Mouse (Mus musculus): ENCODE data around the gene Dgkq.

Dgkq gene

GRCm38 (mm10) chr5:108680871-108681270, 11.4 kb upstream of the Dgkq start:
- DNase-seq (ENCODE audit: low read depth): peak; percentile 41

- DNase-seq (ENCODE audit: low read depth): no peak
These were observed 10.4 kb upstream of the Dgkq start for GRCm38 (mm10) chr5:108679909-108680308.

- no peak for DNase-seq (ENCODE audit: low read depth)
These were observed 8.9 kb upstream of the Dgkq start for GRCm38 (mm10) chr5:108678296-108678854.

DNA sequence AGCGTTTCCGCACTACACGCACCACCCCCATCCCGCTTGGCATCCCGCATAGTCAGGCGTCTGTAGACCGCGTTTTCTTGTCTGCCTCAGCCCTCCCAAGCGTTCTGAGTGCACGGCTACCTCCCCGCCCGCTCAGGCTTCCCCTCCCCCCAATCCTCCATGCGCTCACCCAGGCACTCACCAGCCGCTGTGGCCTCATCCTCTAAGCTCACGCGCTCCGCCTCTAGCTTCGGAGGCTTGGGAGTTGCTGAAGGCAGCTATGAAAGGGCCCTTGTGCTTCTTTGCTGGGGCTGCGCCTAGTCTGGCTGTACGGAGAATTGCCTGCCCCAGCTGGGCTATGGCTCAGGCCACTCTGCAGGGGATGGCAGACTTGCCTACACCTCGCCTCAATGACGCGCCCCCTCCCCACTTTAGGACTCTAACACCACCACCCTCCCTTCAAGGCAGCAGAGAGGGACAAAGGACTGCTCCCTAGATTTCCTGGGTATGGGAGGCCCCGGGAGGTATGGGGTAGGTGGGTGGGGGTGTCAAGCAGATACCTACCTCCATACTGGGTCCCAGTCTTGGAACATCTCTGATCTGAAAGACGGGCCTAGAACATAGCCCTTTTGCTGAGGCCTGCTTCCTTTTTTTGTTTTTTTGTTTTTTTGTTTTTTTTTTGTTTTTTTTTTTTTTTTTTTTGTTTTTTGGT, 8.3 kb upstream of the Dgkq start:
- DNase-seq (ENCODE audit: low read depth): no peak

GRCm38 (mm10) chr5:108676772-108677498, 7.5 kb upstream of the Dgkq start:
- no peak for DNase-seq (ENCODE audit: low read depth)

GRCm38 (mm10) chr5:108675251-108675816, 5.9 kb upstream of the Dgkq start, which contains the start of gene Slc26a1:
Gene Slc26a1, minus strand, starts transcription at chr5:108675569.
- DNase-seq (ENCODE audit: low read depth): no peak

GRCm38 (mm10) chr5:108674624-108675023, 5.2 kb upstream of the Dgkq start:
- no peak for DNase-seq (ENCODE audit: low read depth)

- no peak for DNase-seq (ENCODE audit: low read depth)
These were observed 2.3 kb upstream of the Dgkq start for GRCm38 (mm10) chr5:108671757-108672156.

DNA sequence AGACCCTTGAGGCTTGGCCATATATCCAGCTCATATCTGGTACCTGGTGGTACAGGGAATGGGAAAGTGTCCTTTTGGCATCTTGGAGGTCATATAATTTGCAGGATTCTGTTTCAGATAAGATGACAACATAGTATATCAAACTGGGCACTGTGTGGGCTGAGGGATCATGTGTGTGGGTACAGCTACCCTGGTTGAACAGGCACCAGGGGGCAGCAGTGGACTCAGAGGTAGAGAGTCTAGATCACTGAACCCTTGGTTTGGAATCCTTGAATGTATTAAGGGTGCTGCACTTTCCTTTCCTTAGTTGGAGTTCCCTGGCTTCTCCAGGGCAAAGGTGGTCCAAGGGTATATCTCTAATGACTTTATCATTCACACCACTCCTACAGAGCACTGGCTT, 1.3 kb upstream of the Dgkq start:
- DNase-seq (ENCODE audit: low read depth): peak; percentile 81

GRCm38 (mm10) chr5:108669986-108670385, 514 bp upstream of the Dgkq start:
- no peak for DNase-seq (ENCODE audit: low read depth)

DNA sequence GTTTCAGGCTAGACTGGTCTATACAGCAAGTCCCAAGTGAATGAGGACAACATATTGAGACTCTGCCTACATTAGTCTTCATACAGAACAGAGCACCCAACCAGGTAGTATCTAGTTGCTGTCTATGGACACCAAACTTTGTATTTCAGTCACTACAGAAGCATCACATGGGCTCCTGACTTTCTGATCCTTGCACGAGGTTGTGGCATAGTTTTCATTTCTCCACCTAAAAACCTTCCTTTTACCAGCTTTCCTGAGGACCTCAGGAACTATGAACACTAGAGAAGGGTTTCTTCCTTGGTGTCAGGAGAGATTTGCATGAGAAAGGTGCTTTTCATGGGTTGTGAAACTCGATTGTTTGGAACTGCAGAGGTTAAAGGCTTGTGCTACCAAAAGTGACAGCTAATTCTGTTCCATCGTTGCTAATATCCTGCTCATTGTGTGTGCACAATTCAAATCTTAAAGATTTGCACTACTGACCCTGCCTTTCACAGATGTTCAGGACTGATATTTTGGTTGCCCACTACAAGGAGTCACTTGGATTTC, 1.0 kb downstream of the Dgkq start:
- no peak for DNase-seq (ENCODE audit: low read depth)

GRCm38 (mm10) chr5:108667370-108667769, 2.1 kb downstream of the Dgkq start:
- no peak for DNase-seq (ENCODE audit: low read depth)

DNA sequence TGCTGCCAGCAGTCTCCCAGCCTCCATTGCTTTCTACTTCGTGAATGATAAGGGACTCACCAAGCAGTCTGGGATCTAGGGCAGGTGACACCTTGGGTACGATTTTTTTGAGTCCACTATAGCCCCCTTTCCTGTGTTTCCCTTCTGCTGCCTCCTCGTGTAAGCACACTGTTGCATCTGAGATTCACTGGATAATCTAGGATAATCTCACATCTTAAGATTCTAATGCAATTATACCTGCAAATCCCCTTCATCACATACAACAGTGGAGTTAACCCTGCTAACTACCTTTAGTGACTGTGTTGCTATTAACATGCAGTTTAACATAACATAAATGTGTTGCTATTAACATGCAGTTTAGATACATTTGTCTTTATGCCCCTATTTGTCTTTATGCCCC, 4.4 kb downstream of the Dgkq start:
- no peak for DNase-seq (ENCODE audit: low read depth)

DNA sequence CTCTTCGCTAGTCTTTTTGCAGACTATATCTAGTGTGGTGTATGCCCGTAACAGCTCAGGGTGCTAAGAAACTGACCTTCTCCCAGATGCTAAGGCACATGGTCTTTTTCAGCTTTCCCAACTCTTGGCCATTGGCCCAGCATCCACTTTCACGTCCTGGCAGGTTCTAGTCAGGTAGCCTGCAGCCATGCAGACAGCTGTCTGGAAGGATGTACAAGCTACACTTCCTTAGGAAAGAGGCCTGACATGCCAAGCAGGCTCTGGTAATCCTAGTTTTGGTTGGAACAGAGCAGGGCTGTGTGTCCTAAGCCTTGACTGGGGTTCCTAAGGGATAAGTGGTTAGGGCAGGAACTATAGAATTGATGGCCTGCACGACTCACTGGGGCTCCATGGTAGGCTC, 6.7 kb downstream of the Dgkq start:
- DNase-seq (ENCODE audit: low read depth): no peak

GRCm38 (mm10) chr5:108660632-108661268, 8.7 kb downstream of the Dgkq start:
- peak; percentile 88 for DNase-seq (ENCODE audit: low read depth)

GRCm38 (mm10) chr5:108659698-108660631, 9.5 kb downstream of the Dgkq start, which contains the start of gene Idua:
Gene Idua, plus strand, starts transcription at chr5:108660331.
- DNase-seq (ENCODE audit: low read depth): peak; percentile 26

DNA sequence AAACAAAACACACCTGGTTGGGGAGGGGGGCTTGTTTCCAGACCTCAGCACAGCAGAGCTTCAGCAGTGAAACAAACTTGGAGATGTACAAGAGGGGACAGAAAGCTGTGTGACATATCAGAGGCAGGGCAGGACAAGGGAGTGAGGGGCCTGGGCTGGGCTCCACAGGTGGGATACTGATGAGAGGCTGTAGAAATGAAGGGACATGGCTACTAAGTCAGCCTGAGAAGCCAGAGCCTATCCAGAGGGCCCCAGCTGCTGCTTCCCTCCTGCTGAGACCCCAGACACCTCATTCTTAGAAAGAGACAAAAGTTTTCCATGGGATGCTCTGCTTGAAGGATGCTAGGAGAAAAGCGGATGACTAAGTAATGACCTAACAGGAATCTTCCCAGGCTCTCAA, 10.9 kb downstream of the Dgkq start:
- DNase-seq (ENCODE audit: low read depth): no peak

- DNase-seq (ENCODE audit: low read depth): no peak
These were observed 12.1 kb downstream of the Dgkq start for GRCm38 (mm10) chr5:108657406-108657805.

DNA sequence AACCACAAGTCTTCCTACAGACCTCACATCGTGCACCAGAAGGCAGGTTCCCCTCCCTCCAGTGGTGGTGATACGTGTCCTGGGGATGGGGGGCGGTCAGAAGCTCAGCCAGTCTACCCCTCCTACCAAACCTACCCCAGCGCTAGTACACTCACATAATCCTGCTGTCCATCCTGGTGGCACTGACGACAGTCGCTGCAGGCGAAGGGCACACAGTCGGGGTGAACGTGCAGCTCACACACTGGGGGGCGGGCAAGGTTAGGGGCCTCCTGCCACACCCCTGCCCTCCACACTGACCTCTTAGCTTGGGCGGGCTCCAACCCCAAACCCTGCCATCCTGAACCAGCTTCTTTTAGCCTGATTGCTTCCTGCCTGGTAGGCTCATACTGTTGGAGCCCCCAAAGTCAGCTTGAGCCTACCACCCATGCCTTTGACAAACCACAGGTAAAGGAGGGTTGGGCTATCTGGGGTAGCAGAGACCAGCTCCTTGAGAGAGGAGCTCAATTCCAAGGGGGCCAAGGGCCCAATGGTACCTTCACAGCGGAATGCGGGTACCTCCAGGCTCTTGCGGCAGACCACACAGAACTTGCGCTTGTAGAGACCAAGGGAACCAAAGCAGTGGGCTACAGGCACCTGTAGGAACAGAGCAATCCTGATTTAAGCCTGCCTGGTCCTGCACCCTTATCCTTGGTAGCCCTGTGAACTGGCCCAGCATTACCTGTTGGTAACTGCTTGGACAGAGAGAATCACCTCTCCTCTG, 13.4 kb downstream of the Dgkq start:
- DNase-seq (ENCODE audit: low read depth): no peak

DNA sequence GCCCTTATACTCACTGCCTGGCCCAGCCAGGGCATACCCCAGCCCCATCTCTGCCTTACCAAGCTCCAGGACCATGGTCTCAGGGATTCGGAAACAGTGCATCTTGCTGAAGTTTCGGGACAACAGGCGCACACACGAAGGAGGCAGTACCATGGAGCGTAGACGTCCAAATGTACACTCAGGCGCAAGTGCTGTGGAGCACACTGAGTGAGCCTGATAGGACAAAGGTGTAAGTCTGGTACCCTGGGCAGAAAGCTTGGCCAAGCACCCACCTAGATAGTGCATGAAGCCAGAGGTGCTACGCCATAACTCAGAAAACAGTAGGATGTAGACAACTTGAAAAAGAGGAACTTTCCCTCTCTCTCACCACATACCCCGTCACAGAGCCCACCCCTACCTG, 14.1 kb downstream of the Dgkq start:
- no peak for DNase-seq (ENCODE audit: low read depth)

Data from 416B (cell line).